Mouse (Mus musculus): ENCODE measurements around the gene Nlrc4. TPM values are rescaled to one million over a fixed set of nuclear protein-coding genes. Genes with fewer than 3 reads are reported as not detected.
A peak's percentile ranks its signal among the peaks of the same experiment; 100 is the strongest.

Nlrc4 gene
- polyA plus RNA-seq, 1 experiment: 1.4 TPM

DNA sequence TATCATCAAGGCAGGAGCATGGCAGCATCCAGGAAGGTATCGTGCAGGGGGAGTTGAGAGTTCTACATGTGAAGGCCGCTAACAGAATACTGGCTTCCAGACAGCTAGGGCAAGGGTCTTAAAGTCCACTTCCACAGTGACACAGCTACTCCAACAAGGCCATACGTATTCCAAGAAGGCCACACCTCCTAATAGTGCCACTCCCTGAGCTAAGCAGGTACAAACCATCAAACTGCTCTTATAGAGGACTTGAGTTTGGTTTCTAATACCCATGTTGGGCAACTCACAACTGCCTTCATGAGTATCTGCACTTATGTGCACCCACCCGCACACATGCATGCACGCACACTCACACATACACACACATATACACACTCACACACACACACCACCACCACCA, 2.1 kb downstream of the Nlrc4 start:
- whole genome bisulfite sequencing: 93% methylated on average over 5 of the region's 5 CpGs
- Histone ChIP-seq H3K4me1 (ENCODE audit: control insufficient read depth, insufficient read depth, insufficient read length) (peaks cover 5% of the 10 kb centered on the region; the same call in 1 of the 2 replicates), H3K36me3 (ENCODE audit: control insufficient read depth, insufficient read depth, low read length) (no peaks in the 10 kb centered on the region; the same call in none of the 2 replicates), H3K4me3 (ENCODE audit: extremely low read depth, insufficient read depth, insufficient read length) (no peak overlapping the region), H3K27ac (ENCODE audit: insufficient read depth, low read length) (no peak overlapping the region), H3K27me3 (ENCODE audit: control insufficient read depth, insufficient read depth, low read length) (no peaks in the 10 kb centered on the region)
- DNase-seq (ENCODE audit: low read depth in 1 of 2, low spot score in 2 of 2): no peak
- TF ChIP-seq CTCF (IDR thresholded peaks at IDR 0.05; ENCODE audit: extremely low read depth, insufficient read depth, insufficient read length, insufficient replicate concordance) (no peak), POLR2A (IDR thresholded peaks at IDR 0.05; ENCODE audit: low read depth, low read length) (no peak)

DNA sequence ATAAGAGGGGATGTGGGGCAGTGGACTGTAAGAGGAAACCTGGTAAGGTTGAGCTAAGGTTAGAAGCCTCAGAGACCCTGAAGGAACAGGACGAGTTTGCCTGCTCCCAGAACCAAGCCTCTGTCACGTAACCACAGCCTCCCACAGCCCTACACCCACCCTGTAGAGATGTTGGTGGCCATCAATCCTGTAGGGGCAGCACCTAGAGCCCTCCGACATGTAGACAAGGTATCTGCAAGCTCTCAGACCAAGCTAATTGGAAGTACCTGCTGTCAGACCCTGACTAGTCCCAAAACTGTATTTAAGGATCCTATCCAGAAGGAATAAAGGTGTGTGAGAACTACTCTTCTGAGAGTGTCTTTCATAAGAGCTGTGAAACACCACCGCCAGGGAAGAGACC, 3.5 kb downstream of the Nlrc4 start:
- DNase-seq (ENCODE audit: low read depth in 1 of 2, low spot score in 2 of 2): no peak
- 85% methylated on average over 4 of the region's 4 CpGs for WGBS
- no peaks in the 10 kb centered on the region; the same call in none of the 2 replicates for H3K36me3 ChIP-seq (ENCODE audit: control insufficient read depth, insufficient read depth, low read length)
- no peak overlapping the region for H3K27ac ChIP-seq (ENCODE audit: insufficient read depth, low read length)
- no peaks in the 10 kb centered on the region for H3K27me3 ChIP-seq (ENCODE audit: control insufficient read depth, insufficient read depth, low read length)
- TF ChIP-seq CTCF (IDR thresholded peaks at IDR 0.05; ENCODE audit: extremely low read depth, insufficient read depth, insufficient read length, insufficient replicate concordance) (no peak), POLR2A (IDR thresholded peaks at IDR 0.05; ENCODE audit: low read depth, low read length) (no peak)
- H3K4me3 ChIP-seq (ENCODE audit: extremely low read depth, insufficient read depth, insufficient read length): no peak overlapping the region
- H3K4me1 ChIP-seq (ENCODE audit: control insufficient read depth, insufficient read depth, insufficient read length): peaks cover 5% of the 10 kb centered on the region; the same call in 1 of the 2 replicates

DNA sequence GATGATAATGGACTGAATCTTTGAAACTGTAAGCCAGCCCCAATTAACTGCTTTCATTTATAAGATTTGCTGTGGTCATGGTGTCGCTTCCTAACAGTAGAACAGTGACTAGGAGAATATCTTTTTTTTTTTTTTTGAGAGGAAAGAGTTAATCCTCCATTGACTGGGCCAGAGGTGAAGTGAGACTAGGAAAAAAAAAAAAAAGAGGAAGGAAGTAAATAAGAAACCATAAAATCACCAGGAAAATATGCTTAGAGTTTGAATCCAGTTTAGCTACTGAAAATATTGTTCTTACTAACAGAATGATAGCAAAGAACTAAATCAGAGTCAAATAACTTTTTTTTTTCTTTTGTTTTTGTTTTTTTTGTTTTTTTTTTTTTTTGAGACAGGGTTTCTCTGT, 4.3 kb downstream of the Nlrc4 start:
- no peak for DNase-seq (ENCODE audit: low read depth in 1 of 2, low spot score in 2 of 2)
- no peak for TF ChIP-seq CTCF (IDR thresholded peaks at IDR 0.05; ENCODE audit: extremely low read depth, insufficient read depth, insufficient read length, insufficient replicate concordance)
- no peak for TF ChIP-seq POLR2A (IDR thresholded peaks at IDR 0.05; ENCODE audit: low read depth, low read length)
- Histone ChIP-seq H3K27me3 (ENCODE audit: control insufficient read depth, insufficient read depth, low read length) (no peaks in the 10 kb centered on the region), H3K4me1 (ENCODE audit: control insufficient read depth, insufficient read depth, insufficient read length) (peaks cover 5% of the 10 kb centered on the region; the same call in 1 of the 2 replicates), H3K36me3 (ENCODE audit: control insufficient read depth, insufficient read depth, low read length) (peaks cover 2% of the 10 kb centered on the region), H3K4me3 (ENCODE audit: extremely low read depth, insufficient read depth, insufficient read length) (no peak overlapping the region), H3K27ac (ENCODE audit: insufficient read depth, low read length) (no peak overlapping the region)
- 68% methylated on average over 1 of the region's 1 CpGs for WGBS

DNA sequence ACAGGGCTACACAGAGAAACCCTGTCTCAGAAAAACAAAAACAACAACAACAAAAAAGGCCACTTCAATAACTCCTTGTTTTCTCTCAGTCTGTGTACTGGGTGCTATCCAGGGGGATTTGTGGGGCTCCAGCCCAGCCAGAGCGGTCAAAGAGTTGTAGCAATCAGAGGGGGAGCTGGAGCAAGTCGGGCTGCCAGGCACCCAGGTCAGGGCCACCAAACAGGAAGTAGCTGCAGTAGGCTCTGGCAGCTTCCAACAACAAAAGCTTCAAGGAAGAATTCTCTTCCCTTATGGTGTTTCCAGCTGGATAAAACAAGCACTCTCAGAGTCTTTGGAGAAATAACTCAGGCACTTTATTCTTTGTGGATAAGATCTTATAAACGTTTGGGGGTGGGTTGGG, 5.0 kb downstream of the Nlrc4 start:
- H3K27ac ChIP-seq (ENCODE audit: insufficient read depth, low read length): no peak overlapping the region
- TF ChIP-seq CTCF (IDR thresholded peaks at IDR 0.05; ENCODE audit: extremely low read depth, insufficient read depth, insufficient read length, insufficient replicate concordance) (no peak), POLR2A (IDR thresholded peaks at IDR 0.05; ENCODE audit: low read depth, low read length) (no peak)
- WGBS: 75% methylated on average over 3 of the region's 3 CpGs

DNA sequence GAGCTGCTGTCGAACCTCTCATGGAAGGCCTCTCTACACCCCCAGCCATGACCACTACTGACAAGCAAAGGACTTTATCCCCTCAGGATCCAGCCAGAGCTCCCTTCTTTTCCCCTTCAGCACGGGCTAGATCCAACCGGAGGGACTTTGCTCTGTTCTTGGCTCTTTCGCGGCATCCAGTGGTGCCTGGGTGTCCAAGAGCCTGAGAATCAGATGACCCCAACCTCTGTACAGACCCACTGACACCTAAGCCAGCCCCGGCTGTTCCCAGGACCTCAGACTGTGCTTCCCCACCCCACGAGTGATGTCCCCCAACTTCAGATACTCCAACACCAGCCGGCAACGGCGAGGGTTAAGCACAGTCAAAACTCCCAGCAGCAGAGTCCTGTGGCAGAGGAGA, 9.2 kb downstream of the Nlrc4 start:
- Histone ChIP-seq H3K4me1 (ENCODE audit: control insufficient read depth, insufficient read depth, insufficient read length) (no peaks in the 10 kb centered on the region), H3K27me3 (ENCODE audit: control insufficient read depth, insufficient read depth, low read length) (no peaks in the 10 kb centered on the region), H3K27ac (ENCODE audit: insufficient read depth, low read length) (no peak overlapping the region), H3K4me3 (ENCODE audit: extremely low read depth, insufficient read depth, insufficient read length) (no peak overlapping the region), H3K36me3 (ENCODE audit: control insufficient read depth, insufficient read depth, low read length) (peaks cover 5% of the 10 kb centered on the region)
- DNase-seq (ENCODE audit: low read depth in 1 of 2, low spot score in 2 of 2): no peak
- TF ChIP-seq POLR2A (IDR thresholded peaks at IDR 0.05; ENCODE audit: low read depth, low read length) (no peak), CTCF (IDR thresholded peaks at IDR 0.05; ENCODE audit: extremely low read depth, insufficient read depth, insufficient read length, insufficient replicate concordance) (no peak)
- 91% methylated on average over 10 of the region's 10 CpGs for WGBS

More for the DNA sequence above, 5.0 kb downstream of the Nlrc4 start:
- DNase-seq (ENCODE audit: low read depth in 1 of 2, low spot score in 2 of 2): no peak
- no peaks in the 10 kb centered on the region for H3K27me3 ChIP-seq (ENCODE audit: control insufficient read depth, insufficient read depth, low read length)
- no peak overlapping the region for H3K4me3 ChIP-seq (ENCODE audit: extremely low read depth, insufficient read depth, insufficient read length)
- H3K4me1 ChIP-seq (ENCODE audit: control insufficient read depth, insufficient read depth, insufficient read length): peaks cover 3% of the 10 kb centered on the region; the same call in 1 of the 2 replicates
- peaks cover 2% of the 10 kb centered on the region for H3K36me3 ChIP-seq (ENCODE audit: control insufficient read depth, insufficient read depth, low read length)

DNA sequence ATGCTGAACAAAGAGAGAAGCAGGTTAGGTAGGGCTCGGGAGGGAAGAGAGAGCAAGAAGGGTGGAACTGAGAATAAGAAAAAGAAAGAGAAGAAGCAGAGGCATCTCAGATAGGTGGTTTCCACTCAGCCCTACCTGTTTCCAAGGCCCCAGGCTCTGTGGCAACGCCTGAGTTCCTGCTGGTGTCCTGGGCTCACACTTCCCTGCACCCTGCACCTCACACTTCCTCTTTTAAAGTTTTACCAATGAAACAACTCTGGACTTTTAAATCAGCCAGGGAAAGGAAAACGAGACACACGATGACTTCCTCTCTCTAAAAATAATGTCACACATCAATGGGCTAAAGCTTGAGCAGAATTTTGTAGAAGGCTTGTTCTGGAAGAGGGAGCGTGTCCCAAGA, 18.5 kb downstream of the Nlrc4 start:
- WGBS: 10% methylated on average over 5 of the region's 5 CpGs
- peaks cover 1% of the 10 kb centered on the region; the same call in 1 of the 2 replicates for H3K36me3 ChIP-seq (ENCODE audit: control insufficient read depth, insufficient read depth, low read length)
- peak overlapping the region; percentile 18; the same call in 1 of the 2 replicates for H3K27ac ChIP-seq (ENCODE audit: insufficient read depth, low read length)
- DNase-seq (ENCODE audit: low read depth in 1 of 2, low spot score in 2 of 2): peak in 1 of 2 experiments; percentile 25
- no peaks in the 10 kb centered on the region for H3K27me3 ChIP-seq (ENCODE audit: control insufficient read depth, insufficient read depth, low read length)
- H3K4me1 ChIP-seq (ENCODE audit: control insufficient read depth, insufficient read depth, insufficient read length): 0 out of 2 replicates have a peak, but pooled peaks cover 4% of the 10 kb centered on the region
- no peak overlapping the region for H3K4me3 ChIP-seq (ENCODE audit: extremely low read depth, insufficient read depth, insufficient read length)
- TF ChIP-seq POLR2A (IDR thresholded peaks at IDR 0.05; ENCODE audit: low read depth, low read length): no peak
- no peak for TF ChIP-seq CTCF (IDR thresholded peaks at IDR 0.05; ENCODE audit: extremely low read depth, insufficient read depth, insufficient read length, insufficient replicate concordance)

DNA sequence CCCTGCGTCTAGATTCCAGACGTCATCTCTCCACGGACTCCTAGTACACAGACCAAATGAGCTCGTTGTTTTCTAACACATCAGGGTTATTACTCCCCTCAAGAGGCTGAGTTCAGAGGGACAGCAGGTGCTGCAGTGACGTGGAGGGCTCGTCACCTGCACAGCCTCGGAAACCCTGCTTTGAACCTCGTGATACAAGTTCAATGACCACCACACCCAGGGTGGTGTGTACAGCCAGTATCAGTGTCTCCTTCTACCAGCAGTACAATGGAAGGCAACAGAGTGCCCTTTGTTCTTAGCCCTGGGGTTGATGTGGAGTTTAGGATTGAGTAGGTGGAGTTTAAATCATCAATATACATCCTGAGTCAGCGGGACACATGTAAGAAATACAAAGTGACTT, 21.2 kb downstream of the Nlrc4 start:
- Histone ChIP-seq H3K27me3 (ENCODE audit: control insufficient read depth, insufficient read depth, low read length) (no peaks in the 10 kb centered on the region), H3K4me1 (ENCODE audit: control insufficient read depth, insufficient read depth, insufficient read length) (0 out of 2 replicates have a peak, but pooled peaks cover 4% of the 10 kb centered on the region), H3K36me3 (ENCODE audit: control insufficient read depth, insufficient read depth, low read length) (no peaks in the 10 kb centered on the region; the same call in 1 of the 2 replicates), H3K27ac (ENCODE audit: insufficient read depth, low read length) (no peak overlapping the region), H3K4me3 (ENCODE audit: extremely low read depth, insufficient read depth, insufficient read length) (no peak overlapping the region)
- TF ChIP-seq POLR2A (IDR thresholded peaks at IDR 0.05; ENCODE audit: low read depth, low read length): no peak
- TF ChIP-seq CTCF (IDR thresholded peaks at IDR 0.05; ENCODE audit: extremely low read depth, insufficient read depth, insufficient read length, insufficient replicate concordance): no peak
- DNase-seq (ENCODE audit: low read depth in 1 of 2, low spot score in 2 of 2): no peak
- WGBS: 93% methylated on average over 9 of the region's 9 CpGs
